Mouse (Mus musculus) heart, embryonic 11.5 days (tissue): ENCODE data around the gene Rrp1. TPM values are rescaled to one million over a fixed set of nuclear protein-coding genes. Genes with fewer than 3 reads are reported as not detected.
"Not testable (repeated sequence)": the region's sequence is repeated elsewhere in the genome, so short reads cannot be mapped to it uniquely, and the experiment has no call there.

Experiments used
- ATAC-seq: fragments of 200-750 bp; cut with Nextera tagmentation; replicated peaks from 2 replicates; pipeline ENCODE4 v1.8.0; 2017; ENCODE audit warnings: moderate library complexity; ENCODE audit not compliant: insufficient number of reproducible peaks, low FRiP score, low TSS enrichment
- H3K27ac ChIP-seq: fragments of 300-500 bp; sonication (generic); 2 replicates; pipeline ENCODE4 v1.5.1; 2014; ENCODE audit warnings: mild to moderate bottlenecking, low read depth, low read length
- H3K27me3 ChIP-seq: fragments of 300-500 bp; sonication (generic); 2 replicates; pipeline ENCODE4 v1.6.1; 2014; ENCODE audit warnings: mild to moderate bottlenecking, low read length, mixed read lengths; ENCODE audit not compliant: control insufficient read depth, insufficient read depth
- H3K36me3 ChIP-seq: fragments of 300-500 bp; sonication (generic); 2 replicates; pipeline ENCODE4 v1.6.1; 2014; ENCODE audit warnings: mild to moderate bottlenecking, low read length, moderate library complexity, mixed read lengths; ENCODE audit not compliant: control insufficient read depth, insufficient read depth
- H3K4me1 ChIP-seq: fragments of 300-500 bp; sonication (generic); 2 replicates; pipeline ENCODE4 v1.6.1; 2014; ENCODE audit warnings: low read length; ENCODE audit not compliant: control insufficient read depth, insufficient read depth
- H3K4me2 ChIP-seq: fragments of 300-500 bp; sonication (generic); 2 replicates; pipeline ENCODE4 v1.6.1; 2014; ENCODE audit warnings: mild to moderate bottlenecking, moderate library complexity
- H3K4me3 ChIP-seq: fragments of 300-500 bp; sonication (generic); 2 replicates; pipeline ENCODE4 v1.5.1; 2014; ENCODE audit warnings: low read depth, low read length
- H3K9ac ChIP-seq: fragments of 300-500 bp; sonication (generic); 2 replicates; pipeline ENCODE4 v1.6.1; 2014; ENCODE audit warnings: mild to moderate bottlenecking, low read depth, low read length, moderate library complexity
- H3K9me3 ChIP-seq: fragments of 300-500 bp; sonication (generic); replicated peaks from 2 replicates; pipeline ENCODE4 v1.6.1; 2016; ENCODE audit warnings: low read length; ENCODE audit not compliant: control insufficient read depth
- WGBS: fragments of 180-500 bp; shearing (Covaris S2); extraction: QIAGEN DNeasy Blood & Tissue Kit; methylation state at CpG from one replicate; pipeline ENCODE4 v1.1.7; 2014; ENCODE audit not compliant: insufficient replicate concordance; 5-methylcytosine and 5-hydroxymethylcytosine counted together
- polyA plus RNA-seq: library from polyadenylated mRNA; unstranded; fragments of >200 nt; fragmentation: Nextera tagmentation; extraction: Ambion mirVana; gene quantifications from 2 replicates; pipeline ENCODE4 v1.2.1, GENCODE M21; 2014

Gene Rrp1
- polyA plus RNA-seq, 1 experiment from 2014 or later, result 176 TPM

DNA sequence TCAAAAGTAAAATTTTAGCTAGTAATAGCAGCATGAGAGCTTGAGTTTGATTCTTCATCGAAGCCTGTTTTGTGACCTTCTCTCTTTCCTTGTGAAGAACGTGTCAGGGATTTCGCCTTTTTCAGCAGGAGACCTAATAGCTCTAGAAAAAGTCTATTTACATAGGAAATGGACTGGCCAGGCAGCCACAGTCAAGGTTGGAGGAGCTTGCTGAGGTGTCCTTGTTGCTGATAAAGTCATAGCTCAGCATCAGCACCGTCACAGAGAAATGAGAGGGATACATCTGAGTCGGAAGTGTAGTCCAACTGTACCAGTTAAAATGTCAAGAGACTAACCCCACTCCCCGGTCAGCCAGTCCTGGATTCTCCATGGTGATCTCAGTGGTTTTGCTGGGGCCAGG lies 47.3 kb downstream of the Rrp1 start:
- Histone ChIP-seq H3K27ac (no peak overlapping the region), H3K27me3 (no peaks in the 10 kb centered on the region; the same call in 1 of the 2 replicates), H3K9me3 (no peaks in the 10 kb centered on the region), H3K36me3 (no peaks in the 10 kb centered on the region), H3K4me3 (no peak overlapping the region), H3K4me1 (peaks cover 15% of the 10 kb centered on the region), H3K4me2 (no peak overlapping the region), H3K9ac (no peak overlapping the region)
- no peak for ATAC-seq
- 56% methylated on average over 6 of the region's 6 CpGs for WGBS

DNA sequence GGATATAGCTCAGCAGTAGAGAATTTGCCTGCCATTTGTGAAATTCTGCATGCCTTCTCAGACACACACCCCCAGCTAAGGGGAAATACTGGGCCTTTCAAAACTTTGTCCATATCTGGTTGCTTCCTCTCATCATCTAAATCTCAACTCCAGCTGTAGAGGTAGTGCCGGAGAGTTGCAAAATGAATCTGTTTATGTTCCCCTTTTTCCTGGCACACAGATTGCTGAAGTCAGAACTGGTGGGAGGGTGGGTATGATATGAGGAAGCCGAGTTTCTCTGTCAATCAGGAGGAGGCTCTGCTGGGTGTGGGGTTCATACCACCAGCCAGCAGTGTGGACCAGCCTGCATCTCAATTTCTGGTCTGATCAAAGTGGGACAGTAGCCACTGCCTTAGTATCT lies 48.7 kb downstream of the Rrp1 start:
- no peaks in the 10 kb centered on the region; the same call in 1 of the 2 replicates for H3K27me3 ChIP-seq
- H3K4me2 ChIP-seq, result no peak overlapping the region
- no peaks in the 10 kb centered on the region for H3K9me3 ChIP-seq
- H3K4me1 ChIP-seq, result peaks cover 15% of the 10 kb centered on the region
- WGBS, result 49% methylated on average over 2 of the region's 2 CpGs
- no peak for ATAC-seq
- no peak overlapping the region for H3K4me3 ChIP-seq
- H3K36me3 ChIP-seq, result no peaks in the 10 kb centered on the region
- H3K27ac ChIP-seq, result no peak overlapping the region
- H3K9ac ChIP-seq, result no peak overlapping the region

DNA sequence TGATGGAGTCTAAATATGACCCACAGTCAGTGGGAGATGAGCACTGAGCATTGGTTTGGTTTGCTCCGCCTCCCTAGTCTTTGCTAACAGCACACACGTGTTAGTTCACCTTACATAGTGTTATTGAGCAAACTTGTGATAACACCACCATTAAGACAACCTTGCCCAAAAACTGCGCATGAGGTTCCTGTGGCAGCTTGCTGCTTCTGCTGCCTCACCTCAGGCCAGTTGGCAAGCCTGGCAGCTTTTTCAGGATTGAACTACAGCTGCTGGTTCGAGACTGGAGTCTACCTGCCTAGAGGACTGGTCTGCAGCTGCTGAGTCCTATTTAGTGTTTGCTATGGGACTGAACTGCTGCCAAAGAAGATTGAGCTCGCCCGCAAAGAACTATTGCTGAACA lies 49.5 kb downstream of the Rrp1 start:
- Histone ChIP-seq H3K9me3 (no peaks in the 10 kb centered on the region), H3K27me3 (no peaks in the 10 kb centered on the region; the same call in 1 of the 2 replicates), H3K9ac (no peak overlapping the region), H3K27ac (no peak overlapping the region), H3K4me3 (no peak overlapping the region), H3K4me1 (peaks cover 15% of the 10 kb centered on the region), H3K36me3 (no peaks in the 10 kb centered on the region), H3K4me2 (no peak overlapping the region)
- ATAC-seq, result no peak
- WGBS, result 85% methylated on average over 6 of the region's 6 CpGs

DNA sequence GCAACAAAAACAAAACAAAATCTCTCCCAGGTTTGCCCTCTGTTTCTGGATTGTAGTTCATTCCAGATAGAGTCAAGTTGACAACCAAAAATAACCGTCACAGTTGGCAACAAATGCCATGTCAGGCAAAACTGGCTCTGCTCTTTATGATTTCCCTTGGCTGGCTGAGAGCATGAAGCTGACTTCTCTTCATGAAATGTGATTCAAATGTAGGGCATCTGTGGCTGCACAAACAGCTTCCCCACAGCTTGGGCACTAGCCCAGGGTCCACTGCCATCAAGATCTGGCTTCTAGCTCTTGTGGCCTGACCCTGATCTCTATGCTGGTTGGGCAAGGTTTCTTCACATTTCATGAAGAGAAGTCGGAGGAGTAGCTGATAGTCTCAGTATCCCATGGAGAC lies 50.9 kb downstream of the Rrp1 start:
- H3K27me3 ChIP-seq, result no peaks in the 10 kb centered on the region
- H3K36me3 ChIP-seq, result no peaks in the 10 kb centered on the region
- no peak overlapping the region for H3K9ac ChIP-seq
- no peak overlapping the region for H3K27ac ChIP-seq
- H3K9me3 ChIP-seq, result no peaks in the 10 kb centered on the region
- no peak overlapping the region for H3K4me3 ChIP-seq
- peaks cover 10% of the 10 kb centered on the region for H3K4me1 ChIP-seq
- 70% methylated on average over 2 of the region's 2 CpGs for WGBS
- no peak overlapping the region for H3K4me2 ChIP-seq
- no peak for ATAC-seq

DNA sequence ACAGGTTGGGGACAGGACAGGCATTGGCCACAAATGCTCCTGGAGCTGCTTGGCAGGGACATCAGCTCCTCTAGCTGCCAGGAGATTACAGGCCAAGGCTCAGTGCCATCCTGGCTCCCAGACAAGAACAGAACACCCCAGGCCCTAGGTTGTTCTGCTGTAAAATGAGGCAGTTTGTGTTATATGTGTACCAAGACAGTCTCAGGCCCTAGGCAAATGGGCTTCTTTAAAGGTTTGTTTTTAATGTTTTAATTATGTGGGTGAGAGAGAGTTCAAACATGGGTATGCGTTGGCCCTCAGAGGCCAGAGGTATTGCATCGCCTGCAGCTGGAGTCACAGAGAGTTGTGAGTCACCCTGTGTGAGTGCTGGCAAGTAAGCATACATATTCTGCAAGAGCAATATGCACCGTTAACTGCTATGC lies 52.5 kb downstream of the Rrp1 start:
- Histone ChIP-seq H3K9me3 (no peaks in the 10 kb centered on the region), H3K27ac (no peak overlapping the region), H3K4me2 (no peak overlapping the region), H3K4me1 (no peaks in the 10 kb centered on the region), H3K27me3 (no peaks in the 10 kb centered on the region), H3K4me3 (no peak overlapping the region), H3K9ac (no peak overlapping the region), H3K36me3 (no peaks in the 10 kb centered on the region)
- 79% methylated on average over 3 of the region's 3 CpGs for WGBS
- ATAC-seq, result no peak

DNA sequence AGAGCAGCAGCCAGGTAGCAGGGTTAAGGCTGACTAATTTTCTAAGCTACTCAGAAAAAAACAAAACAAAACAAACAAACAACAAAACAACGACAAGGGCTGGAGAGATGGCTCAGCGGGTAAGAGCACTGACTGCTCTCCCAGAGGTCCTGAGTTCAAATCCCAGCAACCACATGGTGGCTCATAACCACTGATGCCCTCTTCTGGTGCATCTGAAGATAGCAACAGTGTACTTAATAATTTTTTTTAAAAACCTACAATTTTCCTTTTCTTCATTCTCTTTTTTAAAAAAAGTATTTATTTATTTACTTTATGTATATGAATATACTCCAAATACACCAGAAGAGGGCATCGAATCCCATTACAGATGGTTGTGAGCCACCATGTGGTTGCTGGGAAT lies 53.8 kb downstream of the Rrp1 start:
- 84% methylated on average over 3 of the region's 3 CpGs for WGBS
- H3K4me3 ChIP-seq, H3K9ac ChIP-seq, H3K27me3 ChIP-seq, H3K36me3 ChIP-seq, H3K9me3 ChIP-seq, ATAC-seq, H3K4me1 ChIP-seq, H3K27ac ChIP-seq, H3K4me2 ChIP-seq: not testable (repeated sequence)

DNA sequence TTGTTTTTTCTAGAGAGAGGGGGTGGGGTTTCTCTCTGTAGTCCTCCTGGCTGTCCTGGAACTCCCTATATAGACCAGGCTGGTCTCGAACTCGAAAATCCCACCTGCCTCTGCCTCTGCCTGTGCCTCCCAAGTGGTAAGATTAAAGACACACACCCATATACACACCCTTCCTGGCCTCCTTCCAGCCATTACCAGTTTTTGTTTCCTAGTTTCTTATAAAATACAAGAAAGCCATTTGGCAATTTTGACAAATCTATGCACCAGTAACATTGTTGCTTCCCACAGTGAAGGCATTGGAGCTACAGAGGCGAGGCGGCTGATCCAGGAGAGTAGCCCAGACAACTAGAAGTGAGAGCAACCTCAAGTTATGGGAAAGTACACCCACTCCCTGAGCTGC lies 54.6 kb downstream of the Rrp1 start:
- Histone ChIP-seq H3K4me1 (no peaks in the 10 kb centered on the region; the same call in 1 of the 2 replicates), H3K27me3 (peaks cover 2% of the 10 kb centered on the region; the same call in 1 of the 2 replicates), H3K36me3 (no peaks in the 10 kb centered on the region), H3K9ac (no peak overlapping the region), H3K9me3 (no peaks in the 10 kb centered on the region), H3K4me2 (no peak overlapping the region), H3K4me3 (no peak overlapping the region), H3K27ac (no peak overlapping the region)
- WGBS, result 81% methylated on average over 4 of the region's 4 CpGs
- no peak for ATAC-seq

DNA sequence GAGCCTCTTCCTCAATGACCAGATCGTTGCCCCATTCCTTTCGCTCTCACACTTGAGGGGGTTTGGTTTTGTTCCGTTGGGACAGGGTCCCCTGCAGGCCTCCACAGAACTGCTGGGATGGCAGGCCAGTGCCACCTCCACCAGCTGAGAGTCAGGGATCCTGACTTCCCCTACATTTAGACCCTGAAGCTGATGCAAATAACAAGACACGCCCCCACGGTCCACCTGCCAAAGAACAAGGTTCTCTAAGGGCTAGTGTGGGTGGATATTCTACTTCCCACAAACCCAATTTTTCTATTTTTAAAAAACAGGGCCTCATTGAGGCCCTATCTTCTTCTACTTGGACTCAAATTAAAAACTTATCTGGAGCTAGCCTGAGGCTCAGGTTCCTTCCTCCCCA lies 55.1 kb downstream of the Rrp1 start:
- Histone ChIP-seq H3K4me2 (no peak overlapping the region), H3K27ac (no peak overlapping the region), H3K9ac (no peak overlapping the region), H3K27me3 (peaks cover 2% of the 10 kb centered on the region; the same call in 1 of the 2 replicates), H3K9me3 (no peaks in the 10 kb centered on the region), H3K4me1 (peaks cover 5% of the 10 kb centered on the region; the same call in 1 of the 2 replicates), H3K36me3 (no peaks in the 10 kb centered on the region), H3K4me3 (no peak overlapping the region)
- WGBS, result 83% methylated on average over 5 of the region's 5 CpGs
- no peak for ATAC-seq

DNA sequence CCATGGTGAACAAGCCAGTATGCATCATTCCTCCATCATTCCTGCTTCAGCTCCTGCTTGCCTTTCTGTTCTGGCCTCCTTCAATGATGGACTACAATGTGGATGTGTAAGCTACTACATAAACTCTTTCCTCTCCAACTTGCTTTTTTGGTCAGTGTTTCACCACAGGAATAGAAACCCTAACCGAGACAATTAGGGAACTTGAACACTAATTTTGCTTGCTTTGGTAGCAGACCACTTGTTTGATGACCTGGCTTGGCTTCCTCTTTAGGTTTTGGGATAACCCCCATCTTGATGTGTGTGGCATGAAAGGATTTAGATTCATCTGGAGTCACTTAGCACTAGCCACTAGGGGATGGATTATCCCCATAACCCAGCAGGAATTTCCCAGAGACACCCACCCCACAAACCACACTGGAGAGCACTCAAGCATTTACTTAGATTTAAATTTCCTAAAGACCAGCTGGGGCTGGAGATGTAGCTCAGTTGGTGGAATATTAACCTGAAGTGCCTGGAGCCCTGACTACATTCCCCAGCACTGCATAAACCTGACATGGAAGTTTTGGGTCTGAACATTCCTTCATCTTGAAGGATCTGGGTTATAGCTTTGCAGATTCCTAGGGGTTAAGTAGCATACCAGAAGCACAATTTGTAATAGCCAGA lies 56.8 kb downstream of the Rrp1 start:
- H3K4me3 ChIP-seq, result no peak overlapping the region

More for the DNA sequence above, 56.8 kb downstream of the Rrp1 start:
- Histone ChIP-seq H3K27me3 (peaks cover 2% of the 10 kb centered on the region; the same call in 1 of the 2 replicates), H3K36me3 (no peaks in the 10 kb centered on the region), H3K4me2 (no peak overlapping the region), H3K4me1 (peaks cover 7% of the 10 kb centered on the region), H3K9ac (no peak overlapping the region), H3K27ac (no peak overlapping the region), H3K9me3 (no peaks in the 10 kb centered on the region)
- ATAC-seq, result no peak
- 79% methylated on average over 1 of the region's 1 CpGs for WGBS
